Mouse (Mus musculus) lung, adult 2 months (tissue): ENCODE measurements at regions not wholly inside any gene's neighbourhood (a gene's known extent, or its start where the extent isn't known, plus 50 kb on each side); places are given as distances from the start of the nearest gene placed in this dataset.

Experiments
- DNase-seq: peaks from one replicate; pipeline ENCODE4 v3.0.0; 2022
- H3K4me1 ChIP-seq: fragments of 200-500 bp; 2 replicates; pipeline ENCODE4 v1.6.1; 2011; ENCODE audit warnings: low read length; ENCODE audit not compliant: control insufficient read depth, insufficient read depth
- H3K4me3 ChIP-seq: fragments of 200-500 bp; replicated peaks from 2 replicates; pipeline ENCODE3; 2011; ENCODE audit warnings: low read depth, mild to moderate bottlenecking, control low read depth, low read length; ENCODE audit errors: extremely low read depth
- CTCF ChIP-seq: fragments of 200-500 bp; IDR thresholded peaks from 2 replicates; pipeline ENCODE4 v1.5.1; 2011; ENCODE audit warnings: mild to moderate bottlenecking, low read length, control low read depth; ENCODE audit not compliant: insufficient read depth
- POLR2A ChIP-seq: fragments of 200-500 bp; IDR thresholded peaks from 2 replicates; pipeline ENCODE4 v1.6.1; 2011; ENCODE audit warnings: low read depth, mild to moderate bottlenecking, control low read depth, low read length, borderline replicate concordance; ENCODE audit errors: extremely low read depth
- WGBS: fragments of 180-500 bp; shearing (Covaris S2); methylation state at CpG from one replicate; pipeline ENCODE4 v1.1.7; 2018; 5-methylcytosine and 5-hydroxymethylcytosine counted together

- Histone ChIP-seq H3K4me3 (no peak overlapping the region), H3K4me1 (no peaks in the 10 kb centered on the region)
- no peak for TF ChIP-seq POLR2A
- TF ChIP-seq CTCF: no peak
- 67% methylated on average over 11 of the region's 11 CpGs for WGBS
- no peak for DNase-seq
Measured at GRCm38 (mm10) chr16:24089840-24090762, 101.4 kb upstream of the Bcl6 start.

- WGBS: 74% methylated on average over 8 of the region's 8 CpGs
- DNase-seq: no peak
- H3K4me3 ChIP-seq: no peak overlapping the region
- TF ChIP-seq POLR2A: no peak
- TF ChIP-seq CTCF: no peak
- no peaks in the 10 kb centered on the region for H3K4me1 ChIP-seq
Measured at GRCm38 (mm10) chr16:24083966-24084365, 95.3 kb upstream of the Bcl6 start.

DNA sequence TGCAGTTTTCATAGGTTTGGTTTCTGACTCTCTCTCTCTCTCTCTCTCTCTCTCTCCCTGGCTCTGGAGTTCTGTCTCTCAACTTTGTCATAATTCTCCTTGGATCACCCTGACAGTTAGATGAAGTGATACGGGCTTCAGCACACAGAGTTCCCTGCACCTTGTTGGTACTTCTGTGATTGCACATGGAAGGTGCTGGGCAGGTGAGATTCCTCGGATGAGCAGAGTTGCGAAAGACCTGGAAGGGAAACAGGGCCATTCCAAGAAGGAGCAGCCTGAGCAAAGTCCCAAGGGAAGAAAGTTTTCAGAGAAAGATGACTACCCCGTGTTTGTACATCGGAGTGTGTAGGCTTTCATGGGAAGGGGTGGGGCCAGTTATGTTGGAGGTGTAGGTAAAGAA is 91.8 kb upstream of the Bcl6 start:
- Histone ChIP-seq H3K4me1 (no peaks in the 10 kb centered on the region), H3K4me3 (no peak overlapping the region)
- TF ChIP-seq POLR2A (no peak), CTCF (no peak)
- DNase-seq: no peak
- WGBS: 78% methylated on average over 5 of the region's 5 CpGs

- Histone ChIP-seq H3K4me3 (no peak overlapping the region), H3K4me1 (no peaks in the 10 kb centered on the region)
- TF ChIP-seq CTCF: no peak
- TF ChIP-seq POLR2A: no peak
- no peak for DNase-seq
- 78% methylated on average over 1 of the region's 1 CpGs for WGBS
Measured at GRCm38 (mm10) chr16:24078622-24079021, 90.0 kb upstream of the Bcl6 start.

DNA sequence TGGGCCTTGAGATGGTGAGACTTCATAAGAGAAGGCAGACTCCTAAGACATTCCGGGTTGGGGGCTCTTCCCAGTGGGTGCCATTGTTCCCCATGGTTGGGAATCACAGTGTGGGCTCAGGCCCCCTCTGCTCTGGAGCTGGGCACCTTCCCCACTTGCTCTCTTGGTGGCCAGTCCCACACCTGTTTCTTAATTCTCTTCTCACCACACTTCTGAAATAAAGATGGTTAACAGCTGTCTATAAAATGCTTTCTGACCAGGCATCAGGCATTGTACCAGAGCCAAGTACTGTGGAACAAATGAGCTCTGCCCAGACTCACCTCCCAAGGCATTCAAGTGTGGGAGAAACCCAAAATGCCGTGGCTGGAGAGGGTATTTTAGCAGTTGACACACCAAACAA is 88.8 kb upstream of the Bcl6 start:
- TF ChIP-seq POLR2A (no peak), CTCF (no peak)
- H3K4me1 ChIP-seq: no peaks in the 10 kb centered on the region
- no peak for DNase-seq
- 70% methylated on average over 2 of the region's 2 CpGs for WGBS
- H3K4me3 ChIP-seq: no peak overlapping the region

DNA sequence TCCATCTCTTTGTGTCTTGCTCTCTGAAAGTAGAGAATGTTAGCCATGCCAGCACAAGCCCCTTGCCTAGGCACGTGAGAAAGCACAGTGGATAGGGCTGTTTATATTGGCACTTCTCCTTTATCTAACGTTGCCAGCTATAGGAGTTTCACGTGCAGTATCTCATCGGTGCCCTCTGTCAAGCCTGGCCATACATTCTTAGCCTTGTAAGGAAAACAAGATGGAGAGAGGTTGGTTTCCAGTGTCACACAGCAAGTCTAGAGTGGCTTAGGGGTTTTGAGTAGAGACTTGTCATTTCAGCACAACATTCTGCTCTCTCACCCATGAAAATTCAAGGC is 88.1 kb upstream of the Bcl6 start:
- no peak for DNase-seq
- no peaks in the 10 kb centered on the region for H3K4me1 ChIP-seq
- 70% methylated on average over 4 of the region's 4 CpGs for WGBS
- TF ChIP-seq POLR2A (no peak), CTCF (no peak)
- H3K4me3 ChIP-seq: no peak overlapping the region

DNA sequence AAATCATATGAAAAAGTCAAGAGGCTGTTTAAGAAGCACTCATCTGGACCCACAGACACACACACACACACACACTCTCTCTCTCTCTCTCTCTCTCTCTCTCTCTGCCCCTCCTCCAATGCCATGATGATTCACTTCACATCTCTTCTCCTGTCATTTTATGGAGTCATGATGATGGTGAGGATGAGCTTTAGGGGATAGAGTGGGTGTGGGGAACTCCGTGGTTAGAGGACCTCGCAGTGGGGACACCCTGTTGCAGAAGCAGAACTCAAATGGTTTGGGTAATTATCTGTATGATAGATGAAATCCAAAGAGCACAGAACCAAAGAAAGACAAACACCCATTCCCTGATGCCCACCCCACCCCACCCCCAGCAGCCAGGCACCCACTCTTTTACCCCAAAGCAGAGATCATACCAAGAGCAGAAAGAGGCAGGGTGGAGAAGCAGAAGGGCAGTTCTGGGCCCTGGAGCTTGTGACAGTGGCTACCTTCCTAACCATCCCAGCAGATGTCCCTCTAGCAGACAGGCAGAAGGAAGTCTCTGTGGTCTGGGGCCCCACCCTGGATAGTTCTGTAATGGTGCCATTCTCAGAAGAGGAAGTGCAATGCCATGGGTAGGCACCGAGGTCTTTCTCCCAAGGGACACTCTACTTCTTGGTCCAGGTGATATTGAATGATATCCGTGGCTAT is 87.6 kb upstream of the Bcl6 start:
- no peaks in the 10 kb centered on the region for H3K4me1 ChIP-seq
- no peak for TF ChIP-seq POLR2A
- no peak for TF ChIP-seq CTCF
- no peak overlapping the region for H3K4me3 ChIP-seq
- no peak for DNase-seq
- 79% methylated on average over 4 of the region's 4 CpGs for WGBS

DNA sequence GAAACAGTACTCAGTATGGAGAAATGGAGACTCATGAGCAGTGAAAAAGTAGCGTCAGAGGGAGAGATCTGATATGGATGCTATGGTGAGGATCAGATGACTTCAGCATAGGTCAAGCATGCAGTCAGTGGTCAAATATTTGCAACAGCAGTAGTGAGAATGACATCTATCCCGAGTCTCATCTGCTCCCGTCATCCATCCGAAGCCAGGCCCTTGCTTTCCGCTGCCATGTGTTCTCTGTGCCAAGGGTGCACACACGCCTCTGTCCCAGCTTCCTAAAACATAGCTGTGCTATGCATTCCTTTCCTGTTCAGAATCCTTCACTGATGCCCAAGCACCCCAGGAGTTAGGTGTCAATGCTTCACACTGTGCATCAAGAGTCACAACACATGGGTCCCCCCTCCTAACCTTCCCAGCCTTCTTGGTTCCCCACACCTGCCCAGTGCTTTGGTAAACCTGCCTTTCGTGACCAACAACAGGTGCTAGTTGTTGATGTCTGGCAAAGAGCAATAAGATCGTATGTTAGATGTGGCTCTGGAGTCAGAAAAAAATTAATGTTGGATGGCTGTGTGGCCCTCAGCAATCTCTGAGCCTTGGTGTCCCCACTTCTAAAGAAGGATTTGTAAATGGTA is 85.1 kb upstream of the Bcl6 start:
- no peaks in the 10 kb centered on the region for H3K4me1 ChIP-seq
- DNase-seq: no peak
- TF ChIP-seq POLR2A: no peak
- TF ChIP-seq CTCF: no peak
- 84% methylated on average over 8 of the region's 8 CpGs for WGBS
- H3K4me3 ChIP-seq: no peak overlapping the region

- 66% methylated on average over 6 of the region's 6 CpGs for WGBS
- H3K4me3 ChIP-seq: no peak overlapping the region
- no peaks in the 10 kb centered on the region for H3K4me1 ChIP-seq
- DNase-seq: no peak
- no peak for TF ChIP-seq POLR2A
- no peak for TF ChIP-seq CTCF
Measured at GRCm38 (mm10) chr16:24073065-24073464, 84.4 kb upstream of the Bcl6 start.

DNA sequence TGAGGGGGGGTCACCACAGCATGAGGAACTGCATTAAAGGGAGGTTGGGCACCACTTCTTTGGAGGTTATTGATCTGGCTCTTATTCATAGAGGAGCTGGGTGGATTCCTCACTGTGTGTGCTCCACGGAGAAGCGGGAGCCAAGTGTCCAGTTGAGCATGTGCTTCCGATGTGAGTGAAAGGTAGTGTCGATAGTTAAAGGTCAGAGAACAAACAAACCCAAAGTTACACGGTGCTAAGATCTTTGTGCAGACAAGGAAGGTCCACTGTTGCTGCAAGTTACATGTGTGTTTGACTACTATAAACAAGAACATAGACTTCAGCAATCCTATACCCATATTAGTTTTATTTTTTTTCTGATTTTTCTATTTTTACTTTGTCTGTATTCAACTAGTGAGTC is 80.8 kb upstream of the Bcl6 start:
- TF ChIP-seq POLR2A: no peak
- no peak for TF ChIP-seq CTCF
- Histone ChIP-seq H3K4me1 (no peaks in the 10 kb centered on the region), H3K4me3 (no peak overlapping the region)
- 73% methylated on average over 5 of the region's 5 CpGs for WGBS
- no peak for DNase-seq
